Mouse (Mus musculus) retina, embryonic 14.5 days (tissue): ENCODE results near the gene 2810459M11Rik.
"Not testable (repeated sequence)": the region's sequence is repeated elsewhere in the genome, so short reads cannot be mapped to it uniquely, and the experiment has no call there.

ENCODE experiments used
- DNase-seq: peaks from one replicate; pipeline ENCODE4 v3.0.0-alpha.2; 2015; ENCODE audit warnings: low spot score

Gene 2810459M11Rik

DNA sequence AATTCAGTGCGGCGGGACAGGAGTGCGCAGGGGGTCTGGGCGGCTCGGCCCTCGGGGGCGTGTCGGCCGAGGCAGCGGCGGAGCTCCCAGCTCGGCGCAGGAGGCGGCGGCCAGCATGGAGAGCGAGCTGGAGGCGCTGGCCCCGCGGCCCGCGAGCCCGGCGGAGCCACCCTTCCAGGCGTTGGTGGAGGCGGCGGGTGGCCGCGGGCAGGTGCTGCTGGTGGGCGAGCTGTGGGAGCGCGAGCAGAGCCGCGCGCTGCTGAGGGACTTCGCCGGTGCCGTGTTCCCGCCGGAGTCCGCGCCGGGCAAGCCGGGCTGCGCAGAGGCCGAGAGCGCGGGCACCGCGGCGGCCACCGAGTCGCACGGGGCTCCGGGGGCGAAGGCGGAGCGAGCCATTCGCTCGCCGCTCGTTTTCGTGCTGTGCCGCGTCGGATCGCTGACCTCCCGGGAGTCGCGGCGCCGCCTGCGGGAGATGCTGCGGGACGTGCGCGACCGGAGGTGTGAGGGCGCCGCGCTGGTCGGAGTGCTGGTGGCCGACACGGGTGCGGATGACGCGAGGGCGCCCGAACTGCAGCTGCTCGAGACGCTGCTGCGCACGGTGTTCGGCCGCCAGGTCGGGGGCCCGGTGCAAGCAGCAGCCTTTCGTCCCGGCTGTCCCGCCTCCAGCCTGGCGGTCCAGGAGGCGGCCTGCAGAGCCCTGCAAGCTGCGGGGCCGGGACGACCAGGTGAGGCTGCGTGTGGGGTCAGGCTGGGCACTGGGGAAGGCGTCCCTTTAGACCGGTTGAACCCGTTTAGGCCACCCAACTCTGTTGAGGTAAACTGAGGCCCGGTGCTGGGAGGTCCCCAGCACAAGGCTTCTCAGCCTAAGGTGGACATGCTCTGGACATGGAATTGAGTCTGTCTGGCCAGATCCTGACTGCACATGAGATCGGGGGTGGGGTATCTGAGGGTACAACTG, at the start of gene 2810459M11Rik:
Gene 2810459M11Rik (plus strand): TSS at position 16 of the 958 bp plus-strand sequence.
- peak; percentile 60 for DNase-seq

DNA sequence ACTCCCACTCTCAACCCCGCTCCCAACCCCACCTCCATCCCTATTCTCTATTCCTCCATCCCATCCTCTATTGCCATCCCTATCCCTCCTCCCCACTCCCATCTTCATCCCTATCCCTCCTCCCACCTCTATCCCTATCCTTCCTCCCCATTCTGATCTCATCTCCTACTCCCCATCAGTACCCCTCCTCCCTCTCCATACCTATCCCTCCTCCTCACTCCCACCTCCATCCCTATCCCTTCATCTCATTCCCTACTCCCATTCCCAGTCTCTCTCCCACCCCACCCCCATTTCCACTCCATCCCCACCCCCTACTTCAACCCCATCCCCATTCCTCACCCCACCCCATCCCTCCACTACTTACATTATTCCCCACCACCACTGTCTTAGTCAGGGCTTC, 48.4 kb upstream of the 2810459M11Rik start:
- no peak for DNase-seq

DNA sequence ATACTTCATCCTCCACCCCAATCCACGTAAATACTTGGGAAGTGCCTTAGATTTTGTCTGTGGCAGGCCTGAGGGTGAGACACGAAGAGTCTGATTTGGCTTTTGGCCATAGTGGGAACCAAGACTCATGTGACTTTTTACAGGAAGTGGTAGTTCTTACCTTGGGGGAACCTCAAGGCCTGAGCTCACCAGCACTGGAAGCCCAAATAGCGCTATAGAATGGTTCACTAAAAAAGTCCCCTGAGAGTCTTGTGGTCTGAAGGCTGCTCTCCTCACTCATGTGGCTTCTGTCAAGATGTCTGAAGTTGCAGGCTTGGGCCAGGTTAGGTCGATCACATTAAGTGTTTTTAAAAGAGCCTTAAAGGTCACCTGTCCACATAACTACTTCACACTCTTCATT, 47.7 kb upstream of the 2810459M11Rik start:
- no peak for DNase-seq

DNA sequence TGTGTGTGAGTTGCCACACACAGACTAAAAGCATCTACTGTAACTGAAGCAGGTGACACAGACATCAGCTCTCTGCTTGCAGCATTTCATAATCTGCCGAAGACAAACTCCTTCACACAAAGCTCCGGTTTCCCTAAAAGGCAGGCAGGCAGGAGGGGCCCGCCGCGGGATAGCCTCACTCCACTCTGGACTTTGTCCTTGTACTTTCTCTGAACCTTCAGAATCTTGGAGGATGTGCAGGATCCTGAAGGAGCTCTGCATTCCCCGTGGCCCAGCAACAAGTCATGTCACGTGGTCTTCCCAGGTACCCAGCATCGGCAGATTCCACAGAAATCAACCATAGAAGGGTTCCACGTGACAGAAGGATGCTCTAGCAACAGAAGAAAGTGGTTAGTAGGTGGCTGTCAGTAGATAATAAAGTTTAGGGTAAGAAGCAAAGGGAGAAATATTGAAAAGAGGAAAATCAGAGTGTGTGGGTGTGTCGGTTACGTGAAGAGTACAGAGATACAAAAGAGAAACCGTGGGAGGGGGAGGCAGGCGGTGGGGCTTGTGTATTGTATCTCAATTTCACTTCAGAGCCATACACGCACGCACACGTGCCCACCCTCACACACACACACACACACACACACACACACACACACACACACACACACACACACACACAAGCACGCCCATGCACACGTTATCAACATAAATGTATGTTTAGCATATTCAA, 45.7 kb upstream of the 2810459M11Rik start:
- no peak for DNase-seq

DNA sequence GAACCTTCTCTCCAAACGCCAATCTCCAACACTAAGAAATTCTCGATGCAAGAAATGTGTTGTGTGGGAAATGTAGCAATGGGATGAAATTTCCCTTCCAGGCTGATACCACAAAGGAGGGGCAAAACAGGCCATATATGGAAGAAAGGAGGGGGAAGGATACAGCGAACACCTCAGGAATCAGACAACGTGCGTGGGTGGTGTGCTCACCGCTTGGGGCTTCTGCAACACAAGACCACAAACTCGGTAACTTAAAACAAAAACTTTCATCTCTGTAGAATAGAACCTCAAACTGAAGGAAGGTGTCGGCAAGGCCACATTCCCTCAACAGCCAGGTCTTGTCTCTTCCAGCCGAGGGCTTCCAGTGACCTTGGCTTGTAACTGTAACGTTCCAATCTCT, 40.1 kb upstream of the 2810459M11Rik start:
- DNase-seq, result no peak

DNA sequence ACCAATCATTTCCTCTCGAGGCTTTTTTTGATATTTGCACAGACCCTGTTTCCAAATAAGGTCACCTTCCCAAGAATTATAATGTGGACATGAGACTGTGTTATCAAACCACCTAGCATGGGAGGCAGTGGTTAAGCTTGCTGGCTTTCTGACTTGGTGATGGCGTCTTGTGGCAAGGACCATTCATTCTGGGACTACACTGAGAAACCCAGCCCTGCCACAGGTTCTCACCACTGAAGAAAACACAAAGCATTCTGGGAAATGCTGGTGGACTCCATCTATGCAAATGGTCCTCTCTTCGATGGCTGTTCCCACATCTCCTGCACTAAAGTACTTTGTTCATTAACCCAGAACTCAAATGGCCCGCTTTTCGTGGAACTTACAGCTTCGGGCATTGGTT, 39.6 kb upstream of the 2810459M11Rik start:
- no peak for DNase-seq

DNA sequence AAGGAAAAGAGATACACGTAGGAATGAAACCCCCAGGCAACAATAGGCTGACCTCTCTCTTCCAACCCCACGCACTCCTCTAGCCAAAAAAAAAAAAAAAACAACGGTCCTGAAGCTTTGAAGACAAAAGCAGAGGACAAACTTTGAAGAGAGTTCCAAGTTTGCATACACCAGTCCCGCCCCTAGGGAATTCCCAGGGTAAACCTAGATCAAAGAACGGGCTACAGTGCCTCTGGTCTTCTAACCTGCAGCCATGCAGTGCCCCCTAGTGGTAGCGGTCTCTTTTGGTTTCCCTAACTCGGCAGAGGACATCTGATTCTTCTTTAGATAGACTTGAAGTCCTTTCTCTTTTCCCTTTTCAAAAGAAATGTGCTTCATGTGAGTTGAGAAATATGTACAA, 37.9 kb upstream of the 2810459M11Rik start:
- peak; percentile 95 for DNase-seq

DNA sequence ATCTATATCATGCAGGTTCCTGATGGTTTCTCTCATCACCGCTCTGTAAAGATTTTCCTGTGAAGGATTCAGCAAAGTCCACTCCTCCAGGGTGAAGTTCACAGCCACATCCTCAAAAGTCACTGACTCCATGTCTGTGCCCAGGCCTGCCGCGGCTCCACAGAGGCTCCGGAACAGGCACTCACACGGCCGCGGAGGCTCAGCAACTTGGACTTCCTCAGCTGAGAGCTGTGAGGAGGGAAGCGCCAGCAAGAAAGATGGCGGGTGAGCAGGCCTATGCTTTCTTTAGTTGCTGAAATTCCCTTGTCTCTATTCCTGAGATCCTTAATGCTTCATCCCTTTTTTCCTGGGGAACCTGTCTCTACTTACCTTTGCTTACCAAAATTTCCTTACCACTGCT, 29.9 kb upstream of the 2810459M11Rik start:
- DNase-seq, result not testable (repeated sequence)

DNA sequence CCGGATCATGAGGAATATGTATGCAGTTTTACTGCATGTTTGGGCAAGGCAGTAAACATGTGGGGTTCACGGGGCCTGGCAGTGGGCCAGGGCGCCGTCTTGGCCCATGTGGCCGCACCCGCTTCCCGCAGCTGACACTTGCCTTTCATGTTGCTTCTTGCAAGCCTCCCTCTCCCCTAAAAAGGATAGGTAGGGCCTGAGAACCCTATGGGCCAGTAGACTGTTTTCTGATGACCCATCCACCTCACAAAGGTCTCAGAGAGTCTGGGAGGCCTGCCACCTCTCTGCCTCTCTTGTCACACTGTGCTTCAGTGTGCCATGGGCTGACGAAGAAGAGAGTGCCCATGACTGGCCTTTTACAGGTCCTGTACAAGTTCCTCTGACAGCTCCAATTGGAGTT, 29.1 kb upstream of the 2810459M11Rik start, which contains the start of gene Spata3:
Gene Spata3 (plus strand): TSS at position 301 of the 400 bp plus-strand sequence.
- no peak for DNase-seq

DNA sequence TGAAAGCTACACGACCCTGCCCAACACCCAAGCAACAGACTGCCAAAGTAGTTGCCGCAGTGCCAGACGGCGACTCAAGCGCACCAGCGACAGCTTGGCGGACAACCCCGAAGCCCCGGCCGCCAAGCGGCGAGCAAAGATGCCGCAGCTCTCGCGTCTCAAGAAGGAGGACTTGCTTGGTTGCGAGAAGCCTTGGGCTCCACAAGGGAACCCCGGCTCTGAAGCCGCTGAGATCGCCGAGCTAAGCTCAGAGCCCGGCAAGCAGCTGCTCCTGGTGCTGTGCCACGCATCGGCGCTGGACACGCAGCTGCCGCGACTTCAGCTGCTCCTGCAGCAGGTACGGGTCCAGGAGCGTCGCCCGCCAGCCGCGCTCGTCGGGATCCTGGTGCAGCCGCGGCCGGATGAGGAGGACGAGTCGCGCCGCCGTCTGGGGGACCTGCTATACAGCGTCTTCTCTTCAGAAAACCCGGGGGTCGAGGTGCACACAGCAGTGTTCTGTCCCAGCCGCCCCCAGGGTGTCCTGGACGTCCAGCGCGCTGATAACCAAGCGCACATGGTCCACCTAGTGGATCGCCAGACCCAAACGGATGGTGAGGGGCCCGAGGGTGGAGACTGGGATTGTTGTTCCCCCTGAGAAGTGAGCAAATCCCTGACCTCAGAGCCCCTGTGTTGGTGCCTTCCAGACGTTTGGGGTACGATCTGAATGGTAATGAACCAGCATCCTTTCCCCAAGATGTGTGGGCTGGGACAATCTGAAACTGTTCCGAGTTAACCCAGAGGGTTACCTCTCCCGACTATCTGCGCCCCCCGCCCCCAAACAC, 27.2 kb upstream of the 2810459M11Rik start:
- DNase-seq, result peak; percentile 75

DNA sequence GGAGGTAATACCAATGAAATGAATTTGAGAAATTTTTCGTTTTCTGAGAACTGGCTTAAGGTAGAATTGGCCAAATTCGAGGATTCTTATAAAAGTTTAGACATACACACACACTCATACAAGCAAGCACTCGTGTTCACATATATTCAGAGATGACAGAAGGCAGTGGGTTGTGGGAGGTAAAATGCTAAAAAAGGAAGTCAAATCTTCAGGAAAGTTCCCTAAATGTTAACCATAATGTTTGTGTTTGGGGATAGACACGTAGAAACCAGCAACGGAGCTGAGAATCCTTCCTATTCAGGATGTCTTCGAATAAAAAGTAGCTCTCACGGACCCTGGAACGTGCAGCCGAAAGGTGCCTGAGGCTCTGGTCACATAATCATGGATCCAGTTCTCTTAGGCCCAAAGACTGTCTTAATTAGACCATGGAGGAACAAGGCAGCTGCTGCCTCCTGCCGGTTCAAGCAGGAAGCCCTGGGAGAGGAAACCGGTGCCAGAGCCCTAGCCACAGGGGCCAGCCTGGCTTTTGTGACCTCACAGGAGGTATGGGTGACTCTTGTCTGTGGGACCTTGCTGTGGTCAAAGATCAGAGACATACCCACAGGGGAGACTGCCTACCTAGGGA, 24.2 kb upstream of the 2810459M11Rik start:
- no peak for DNase-seq

DNA sequence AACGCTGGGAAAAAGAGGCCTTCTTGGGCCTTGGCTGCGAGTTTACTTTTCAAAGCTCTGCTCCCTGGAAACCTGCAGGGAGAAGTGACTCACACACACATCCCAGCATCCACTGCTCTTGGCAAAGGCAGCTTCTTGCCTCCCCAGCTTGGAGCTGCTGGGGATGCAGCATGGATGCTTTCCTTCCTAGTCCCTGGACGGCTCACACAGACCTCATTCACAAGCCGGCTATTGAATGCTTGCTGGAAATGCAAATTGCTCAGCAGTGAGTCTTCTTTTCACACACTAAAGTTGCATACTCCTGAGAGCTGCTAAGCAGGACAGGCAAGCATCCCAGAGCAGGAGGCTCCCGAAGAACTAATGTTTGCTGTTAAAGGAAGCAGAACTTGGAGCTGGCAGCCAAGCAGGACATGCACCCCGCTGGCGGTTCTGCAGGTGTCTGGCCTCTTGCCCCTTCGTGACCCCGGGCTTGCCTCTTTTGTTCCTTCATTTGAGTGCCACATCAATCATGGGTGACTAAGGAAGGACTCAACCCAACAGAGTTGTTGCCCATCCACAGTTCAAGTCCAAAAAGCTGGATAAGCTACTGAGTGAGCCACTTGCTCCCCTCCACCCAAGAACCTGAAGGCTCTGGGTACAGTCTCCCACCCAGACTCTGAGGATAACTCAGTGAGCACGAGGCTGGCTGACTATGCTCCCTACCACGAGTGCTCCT, 13.2 kb upstream of the 2810459M11Rik start:
- DNase-seq, result peak; percentile 29

DNA sequence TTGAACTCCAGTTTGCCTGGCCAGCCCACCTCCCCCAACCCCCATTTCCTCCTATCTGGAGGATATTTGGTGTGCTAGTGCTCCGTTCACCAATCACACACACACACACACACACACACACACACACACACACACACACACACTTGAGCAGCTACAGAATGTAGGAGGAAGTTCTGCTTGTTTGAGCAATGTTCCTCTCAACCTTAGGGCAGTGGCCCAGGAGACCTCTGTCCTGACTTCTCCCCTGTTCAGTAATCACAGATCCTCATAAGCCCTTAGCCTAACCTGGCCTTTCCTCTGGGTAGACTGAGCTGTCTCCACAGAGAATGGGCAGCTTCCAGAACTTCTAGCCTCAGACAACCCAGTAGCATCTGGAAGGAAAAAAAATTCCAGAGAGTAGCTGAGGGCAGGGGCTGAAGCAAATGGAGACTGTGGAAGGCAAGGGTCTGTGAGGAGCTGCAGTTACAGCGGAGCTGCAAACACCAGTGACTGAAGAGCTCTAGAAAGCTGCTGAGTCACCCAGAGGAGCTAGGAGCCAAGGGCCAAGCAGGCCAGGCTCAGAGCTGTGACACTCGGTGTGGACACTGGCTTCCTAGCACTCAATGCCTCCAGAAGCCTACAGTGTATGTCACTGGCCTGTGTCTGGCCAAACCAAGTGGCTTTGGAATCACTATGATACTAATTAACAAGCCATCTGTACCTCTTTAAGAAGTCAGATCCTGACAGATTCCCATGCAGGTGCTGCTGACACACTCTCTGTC, 7.3 kb upstream of the 2810459M11Rik start:
- no peak for DNase-seq

DNA sequence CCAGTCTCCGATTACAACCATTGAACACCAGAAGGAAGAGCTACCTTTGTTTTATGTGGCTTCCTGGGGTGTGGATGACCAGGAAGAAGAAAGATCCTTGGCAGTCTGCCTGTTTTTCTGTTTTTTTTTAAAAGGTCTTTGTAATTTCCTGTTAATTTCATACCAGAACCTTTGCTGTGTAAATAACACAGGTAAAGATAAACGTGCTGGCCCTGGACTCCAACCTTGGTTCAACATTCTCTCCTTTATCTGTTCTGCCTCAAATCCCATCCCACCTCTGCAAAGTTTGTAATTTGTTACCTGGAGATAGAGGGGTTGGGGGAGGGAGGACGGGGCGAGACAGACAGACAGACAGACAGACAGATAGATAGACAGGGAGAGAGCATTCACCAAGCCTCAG, 5.5 kb upstream of the 2810459M11Rik start:
- no peak for DNase-seq

DNA sequence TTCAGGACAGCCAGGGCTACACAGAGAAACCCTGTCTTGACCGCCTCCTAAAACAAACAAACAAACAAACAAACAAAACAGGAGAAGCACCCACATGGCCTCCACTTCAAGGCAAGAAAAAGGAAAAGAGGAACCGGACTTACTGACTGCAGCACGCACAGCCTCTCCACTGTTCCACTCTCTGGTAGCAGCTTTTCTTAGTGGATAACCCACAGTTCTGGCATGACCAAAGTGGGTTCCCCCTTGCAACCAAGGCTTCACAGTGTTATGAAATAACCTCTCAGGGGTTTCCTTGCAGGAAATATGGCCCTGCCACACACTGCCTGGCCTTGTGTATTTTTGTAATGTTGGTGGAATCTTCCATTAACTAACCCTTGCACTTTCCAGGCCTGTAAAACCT, 4.8 kb upstream of the 2810459M11Rik start:
- no peak for DNase-seq

DNA sequence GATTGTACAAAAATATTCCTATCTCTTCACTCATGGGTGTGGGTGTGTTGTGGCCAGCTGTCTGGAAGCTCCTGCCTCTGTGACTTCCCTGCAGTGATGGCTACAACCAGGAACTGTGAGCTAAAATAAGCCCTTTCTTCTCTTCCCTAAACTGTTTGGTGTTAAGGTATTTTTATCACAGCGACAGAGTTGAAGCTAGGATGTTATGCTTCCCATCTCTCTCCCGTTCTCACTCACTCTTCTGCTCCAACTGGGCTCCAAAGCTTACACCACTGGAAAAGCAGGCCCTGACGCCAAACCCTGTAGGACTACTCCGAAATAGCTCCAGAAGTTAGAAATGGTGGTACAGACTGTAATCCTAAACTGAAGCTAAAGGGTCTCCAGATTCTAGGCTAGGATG, 607 bp upstream of the 2810459M11Rik start:
- DNase-seq, result no peak

DNA sequence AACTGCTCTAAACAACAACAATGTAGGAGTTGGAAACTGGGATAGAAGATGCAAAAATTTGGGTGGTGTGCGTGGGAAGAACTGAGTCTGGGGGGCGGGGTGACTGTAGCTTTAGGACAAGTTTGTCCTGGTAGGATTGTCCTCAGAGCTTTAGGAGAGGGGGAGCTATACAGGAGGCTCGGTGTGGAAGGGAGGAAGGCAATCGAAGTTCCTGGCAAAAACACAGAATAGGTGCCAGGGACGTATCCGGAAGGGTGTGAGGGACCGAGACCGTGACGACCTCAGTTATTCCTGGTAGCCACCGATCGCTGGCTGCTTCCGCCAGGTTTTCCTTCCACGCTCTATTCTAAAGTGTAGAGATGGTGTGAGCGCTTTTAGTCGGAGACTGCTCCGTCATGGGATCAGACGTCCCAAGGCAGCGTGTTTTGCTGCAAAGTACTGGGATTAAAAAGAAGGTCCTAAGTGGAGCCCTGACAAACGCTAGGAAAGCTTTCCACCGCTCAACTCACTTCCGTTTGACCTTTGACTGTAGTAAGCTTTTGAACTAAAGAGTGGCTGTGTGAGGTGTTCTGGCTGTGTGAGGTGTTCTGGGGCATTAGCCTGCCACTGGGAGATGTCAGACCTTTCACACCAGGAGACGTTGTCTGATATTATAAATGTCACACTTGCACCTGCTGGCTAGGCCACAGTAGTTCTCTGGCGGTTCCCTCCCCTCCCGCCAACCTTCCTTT, 1.3 kb downstream of the 2810459M11Rik start:
- DNase-seq, result no peak

DNA sequence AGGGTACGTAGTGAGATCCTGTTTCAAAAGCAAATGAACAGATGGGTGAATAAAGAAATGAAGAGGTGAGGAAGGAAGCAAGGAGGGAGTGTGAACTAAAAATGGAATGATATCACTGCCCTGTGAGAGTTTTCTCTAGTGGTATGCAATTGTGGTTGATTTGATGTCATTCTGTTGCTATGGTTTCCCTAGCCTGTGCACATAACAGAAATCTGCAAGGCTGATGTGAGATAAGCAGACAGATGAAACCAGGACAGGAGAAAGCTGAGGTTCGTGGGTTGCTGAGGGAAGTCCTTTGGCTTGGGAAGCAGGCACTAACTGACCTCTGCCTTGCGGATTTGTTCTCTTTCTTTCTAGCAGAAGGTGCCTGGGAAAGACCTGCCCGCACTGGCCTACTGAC, 2.6 kb downstream of the 2810459M11Rik start:
- no peak for DNase-seq

DNA sequence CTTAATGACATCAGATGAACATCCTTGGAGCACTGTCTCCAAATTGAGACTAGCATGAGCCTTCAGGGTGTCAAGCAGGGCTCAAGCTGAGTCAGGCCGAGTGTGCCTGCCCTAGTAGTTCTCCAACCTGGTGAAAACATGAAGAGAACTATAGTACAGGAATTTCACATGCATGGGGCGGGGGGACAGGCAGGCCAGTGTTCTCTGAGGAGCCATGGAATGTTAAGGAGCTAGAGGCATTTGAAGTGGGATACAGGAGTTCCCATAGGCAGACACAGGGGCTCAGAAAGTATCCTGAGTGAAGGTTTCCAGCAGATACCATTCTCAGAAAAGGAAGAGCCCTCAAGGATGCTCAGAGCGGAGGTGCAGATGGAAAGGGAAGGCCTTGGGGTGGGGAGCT, 3.1 kb downstream of the 2810459M11Rik start:
- no peak for DNase-seq
